Comparison of ENCODE assay signal across 8 mouse cellular contexts in the genomic region with DNA sequence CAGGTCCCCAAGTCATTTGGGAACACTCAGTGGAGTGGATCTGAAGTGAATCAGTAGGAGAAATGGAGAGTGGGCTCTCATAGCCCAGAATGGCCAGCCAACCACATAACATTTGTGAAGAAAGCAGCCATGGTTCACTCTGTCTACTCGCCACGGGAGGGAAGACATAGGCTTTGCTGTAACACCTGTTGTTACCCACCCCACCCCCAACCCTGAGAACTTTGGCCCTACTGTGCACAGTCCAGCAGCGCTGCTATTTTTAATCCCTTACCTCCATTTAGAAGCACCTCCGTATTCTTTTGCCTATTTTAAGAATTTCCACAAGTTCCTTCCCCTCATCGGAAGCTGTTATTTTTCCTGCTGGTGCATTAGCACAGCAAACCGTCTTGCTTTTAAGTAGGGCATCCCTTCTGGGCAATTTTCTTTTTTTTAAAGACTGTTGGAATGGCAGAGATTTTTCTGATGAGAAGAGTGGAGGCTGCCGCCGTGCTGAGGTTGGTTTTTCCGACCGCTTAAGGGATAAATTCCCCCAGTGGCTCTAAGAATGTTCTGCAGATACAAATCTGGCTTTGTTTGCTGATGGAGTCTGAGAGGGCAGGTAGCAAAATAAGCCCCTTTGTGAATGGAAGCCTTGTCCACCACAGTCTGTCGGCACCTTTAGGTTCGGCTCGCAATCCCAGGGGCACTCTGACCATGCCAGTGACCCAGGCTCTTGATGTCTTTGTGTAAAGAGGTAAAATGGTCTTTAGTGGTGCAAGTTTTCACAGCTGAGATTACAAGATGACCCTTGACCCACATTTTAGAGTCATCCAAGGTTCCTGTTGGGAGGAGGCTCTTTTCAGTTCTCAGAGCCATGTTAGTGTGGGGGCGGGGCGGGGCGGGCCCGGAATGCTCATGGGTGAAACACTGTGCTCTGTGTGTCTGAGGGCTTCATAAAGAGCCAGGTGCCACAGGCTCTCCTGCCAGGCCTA. TPM values are rescaled to one million over a fixed set of nuclear protein-coding genes. Genes with fewer than 3 reads are reported as not detected.
DNase-seq lines count a peak whose midpoint lies in the region; ATAC-seq lines count a peak whose summit lies in the region.
"Had no signal": no experiment of that assay in that cellular context is flagged by ENCODE, and none has a peak within 500 bp of the region (broad histone marks: within the 10 kb centered on the region; RNA-seq: fewer than 3 reads in every experiment).

No protein-coding gene starts in this region.

- H3K27ac ChIP-seq in kidney, embryonic 15.5 days, result peak overlapping the region; percentile 28
- H3K27ac ChIP-seq in hindbrain, embryonic 16.5 days (ENCODE audit: low read depth, low read length), result peak overlapping the region; percentile 10; the same call in 1 of the 2 replicates
- H3K27ac ChIP-seq: macrophage had no signal

- no peaks in the 10 kb centered on the region for H3K27me3 ChIP-seq in kidney, embryonic 15.5 days
- no peaks in the 10 kb centered on the region for H3K27me3 ChIP-seq in hindbrain, embryonic 16.5 days (replicated peaks; ENCODE audit: control insufficient read depth, insufficient read depth, low read length)

- H3K36me3 ChIP-seq in kidney, embryonic 15.5 days, result no peaks in the 10 kb centered on the region
- no peaks in the 10 kb centered on the region for H3K36me3 ChIP-seq in hindbrain, embryonic 16.5 days (ENCODE audit: control insufficient read depth, insufficient read depth, low read length)

- no peak overlapping the region for H3K4me2 ChIP-seq in kidney, embryonic 15.5 days
- H3K4me2 ChIP-seq in hindbrain, embryonic 16.5 days (ENCODE audit: low read length), result no peak overlapping the region

- no peak for DNase-seq in kidney, adult 11 months
- DNase-seq in embryo, embryonic 10 days (ENCODE audit: low spot score), result peak; percentile 63
- DNase-seq in mesoderm, embryonic 11.5 days (ENCODE audit: low read depth, low spot score), result peak; percentile 50
- no peak for DNase-seq in MN1 (ENCODE audit: low spot score)

- no peak overlapping the region for H3K9ac ChIP-seq in kidney, embryonic 15.5 days
- no peak overlapping the region for H3K9ac ChIP-seq in hindbrain, embryonic 16.5 days (ENCODE audit: low read depth, low read length)

- 48% methylated on average over 17 of the region's 17 CpGs for WGBS in kidney, embryonic 15.5 days
- 66% methylated on average over 17 of the region's 17 CpGs for WGBS in hindbrain, embryonic 16.5 days

- no peak overlapping the region for H3K4me3 ChIP-seq in kidney, embryonic 15.5 days (replicated peaks)
- no peak overlapping the region for H3K4me3 ChIP-seq in hindbrain, embryonic 16.5 days (ENCODE audit: low read length)

- peaks cover 44% of the 10 kb centered on the region for H3K4me1 ChIP-seq in kidney, embryonic 15.5 days
- H3K4me1 ChIP-seq in hindbrain, embryonic 16.5 days (ENCODE audit: control insufficient read depth, insufficient read depth, low read depth, low read length), result peaks cover 13% of the 10 kb centered on the region

- ATAC-seq in kidney, embryonic 15.5 days (replicated peaks; ENCODE audit: low FRiP score), result no peak
- ATAC-seq in hindbrain, embryonic 16.5 days, result no peak
- ATAC-seq in monocyte, adult 5-6 weeks (replicated peaks; ENCODE audit: insufficient number of reproducible peaks, low FRiP score, low TSS enrichment, poor library complexity, severe bottlenecking), result no peak

- H3K9me3 ChIP-seq in kidney, embryonic 15.5 days (replicated peaks), result no peaks in the 10 kb centered on the region
- no peaks in the 10 kb centered on the region for H3K9me3 ChIP-seq in hindbrain, embryonic 16.5 days (ENCODE audit: control insufficient read depth, low read length)

RNA-seq across cellular contexts. Expression of gene Mgll, which starts 8.7 kb away (rescaled TPM):
- 38.6 and 39.0 TPM in 2 replicates for polyA plus RNA-seq in kidney, embryonic 15.5 days (2015; fragmentation: Nextera tagmentation; extraction: Ambion mirVana)
- polyA plus RNA-seq in hindbrain, embryonic 16.5 days (2015; fragmentation: Nextera tagmentation; extraction: Ambion mirVana), result 79.1 and 96.8 TPM in 2 replicates
- 1.9 to 3.9 TPM in 2 of 3 replicates, not detected in the other for total RNA-seq in monocyte, adult 5-6 weeks (2017)

Comparison
In these comparisons a context has a peak if more than half of its experiments do, and no peak if none do; other contexts are left out.
1. DNase-seq: peak in embryo, embryonic 10 days (single experiment) and mesoderm, embryonic 11.5 days (single experiment); none in kidney, adult 11 months (single experiment) and MN1 (single experiment).